ENCODE assay signal across 28 mouse cellular contexts in genomic region chr13:117193422-117193983, GRCm38 (mm10). TPM values are rescaled to one million over a fixed set of nuclear protein-coding genes. Genes with fewer than 3 reads are reported as not detected.
A peak's percentile ranks its signal among the peaks of the same experiment; 100 is the strongest.
DNase-seq lines count a peak whose midpoint lies in the region; ATAC-seq lines count a peak whose summit lies in the region.
"Had no signal": no experiment of that assay in that cellular context is flagged by ENCODE, and none has a peak within 500 bp of the region (broad histone marks: within the 10 kb centered on the region; RNA-seq: fewer than 3 reads in every experiment).

No protein-coding gene starts in this region.

- H3K27ac ChIP-seq in heart, embryonic 10.5 days = no peak overlapping the region
- H3K27ac ChIP-seq in forebrain, embryonic 15.5 days (replicated peaks) = no peak overlapping the region
- H3K27ac ChIP-seq: embryonic facial prominence, embryonic 15.5 days; heart, embryonic 13.5 days; hindbrain, embryonic 13.5 days; limb, embryonic 12.5 days; liver, embryonic 12.5 days; midbrain, embryonic 12.5 days; neural tube, embryonic 13.5 days had no signal

- 74% methylated on average over 7 of the region's 7 CpGs for WGBS in heart, embryonic 10.5 days
- 78% methylated on average over 7 of the region's 7 CpGs for WGBS in forebrain, embryonic 15.5 days

- no peak for ATAC-seq in erythroid progenitor cell, adult 5-6 weeks (replicated peaks; ENCODE audit: low FRiP score, poor library complexity, severe bottlenecking)
- no peak for ATAC-seq in forebrain, embryonic 15.5 days (replicated peaks)
- ATAC-seq: forebrain, embryonic 16.5 days; liver, embryonic 12.5 days; Patski had no signal

- H3K9me3 ChIP-seq in heart, embryonic 10.5 days = no peaks in the 10 kb centered on the region
- H3K9me3 ChIP-seq in megakaryocyte, embryonic 14.5 days = no peaks in the 10 kb centered on the region
- no peaks in the 10 kb centered on the region for H3K9me3 ChIP-seq in forebrain, embryonic 15.5 days
- H3K9me3 ChIP-seq: embryonic facial prominence, embryonic 15.5 days; heart, embryonic 13.5 days; hindbrain, embryonic 13.5 days; limb, embryonic 12.5 days; liver, embryonic 12.5 days; midbrain, embryonic 12.5 days; neural tube, embryonic 13.5 days had no signal

- H3K36me3 ChIP-seq in heart, embryonic 10.5 days = no peaks in the 10 kb centered on the region
- no peaks in the 10 kb centered on the region for H3K36me3 ChIP-seq in megakaryocyte, embryonic 14.5 days (replicated peaks; ENCODE audit: low read length)
- H3K36me3 ChIP-seq in splenic B cell, adult 2 months (ENCODE audit: control insufficient read depth, insufficient read depth, low read length, poor library complexity, severe bottlenecking) = no peaks in the 10 kb centered on the region
- no peaks in the 10 kb centered on the region for H3K36me3 ChIP-seq in forebrain, embryonic 15.5 days
- H3K36me3 ChIP-seq: embryonic facial prominence, embryonic 15.5 days; heart, embryonic 13.5 days; hindbrain, embryonic 13.5 days; limb, embryonic 12.5 days; liver, embryonic 12.5 days; midbrain, embryonic 12.5 days; neural tube, embryonic 13.5 days had no signal

- no peaks in the 10 kb centered on the region for H3K27me3 ChIP-seq in heart, embryonic 10.5 days (ENCODE audit: insufficient read depth, poor library complexity, severe bottlenecking)
- no peaks in the 10 kb centered on the region for H3K27me3 ChIP-seq in megakaryocyte, embryonic 14.5 days (replicated peaks)
- H3K27me3 ChIP-seq in splenic B cell, adult 2 months (ENCODE audit: control insufficient read depth, insufficient read depth, low read length, poor library complexity, severe bottlenecking) = no peaks in the 10 kb centered on the region
- no peaks in the 10 kb centered on the region for H3K27me3 ChIP-seq in forebrain, embryonic 15.5 days
- H3K27me3 ChIP-seq: embryonic facial prominence, embryonic 15.5 days; heart, embryonic 13.5 days; hindbrain, embryonic 13.5 days; limb, embryonic 12.5 days; liver, embryonic 12.5 days; midbrain, embryonic 12.5 days; neural tube, embryonic 13.5 days; Patski had no signal

- H3K4me3 ChIP-seq in heart, embryonic 10.5 days = no peak overlapping the region
- H3K4me3 ChIP-seq in megakaryocyte, embryonic 14.5 days (replicated peaks) = peak overlapping the region; percentile 76
- H3K4me3 ChIP-seq in forebrain, embryonic 15.5 days = no peak overlapping the region
- H3K4me3 ChIP-seq: embryonic facial prominence, embryonic 15.5 days; heart, embryonic 13.5 days; hindbrain, embryonic 13.5 days; limb, embryonic 12.5 days; liver, embryonic 12.5 days; midbrain, embryonic 12.5 days; neural tube, embryonic 13.5 days had no signal

- H3K4me2 ChIP-seq in forebrain, embryonic 15.5 days (replicated peaks) = no peak overlapping the region
- H3K4me2 ChIP-seq: embryonic facial prominence, embryonic 15.5 days; heart, embryonic 13.5 days; hindbrain, embryonic 13.5 days; limb, embryonic 12.5 days; liver, embryonic 12.5 days; midbrain, embryonic 12.5 days; neural tube, embryonic 13.5 days had no signal

- peak; percentile 59 for DNase-seq in heart, adult 11 months
- no peak for DNase-seq in heart, embryonic 10.5 days (ENCODE audit: low spot score)
- peak; percentile 40 for DNase-seq in thymus, postnatal 0 days (ENCODE audit: low spot score)
- no peak for DNase-seq in thymus, postnatal 36 days
- DNase-seq in splenic B cell, adult 2 months (ENCODE audit: low read depth, low spot score) = peak; percentile 43
- DNase-seq: adrenal gland, postnatal 36 days; cerebellum, adult 18-20 months; gastrocnemius, postnatal 10 days; heart, adult 18-20 months; heart, postnatal 14 days; kidney, adult 11 months; kidney, postnatal 10 days; lung, adult 2 months; lung, postnatal 14 days; thymus, adult 18-20 months had no signal

- no peaks in the 10 kb centered on the region for H3K4me1 ChIP-seq in heart, embryonic 10.5 days
- H3K4me1 ChIP-seq in megakaryocyte, embryonic 14.5 days = peaks cover 13% of the 10 kb centered on the region
- no peaks in the 10 kb centered on the region for H3K4me1 ChIP-seq in forebrain, embryonic 15.5 days
- H3K4me1 ChIP-seq: embryonic facial prominence, embryonic 15.5 days; hindbrain, embryonic 13.5 days; limb, embryonic 12.5 days; liver, embryonic 12.5 days; midbrain, embryonic 12.5 days; neural tube, embryonic 13.5 days had no signal

- no peak overlapping the region for H3K9ac ChIP-seq in forebrain, embryonic 15.5 days (replicated peaks)
- H3K9ac ChIP-seq: embryonic facial prominence, embryonic 15.5 days; heart, embryonic 13.5 days; hindbrain, embryonic 13.5 days; limb, embryonic 12.5 days; liver, embryonic 12.5 days; midbrain, embryonic 12.5 days; neural tube, embryonic 13.5 days had no signal

RNA-seq across cellular contexts. Expression of gene Emb, which starts 14.8 kb away (rescaled TPM):
- 26.6 and 44.9 TPM in 2 replicates for polyA plus RNA-seq in heart, embryonic 10.5 days (2016; fragmentation: Nextera tagmentation; extraction: Ambion mirVana)
- 136 and 155 TPM in 2 replicates for polyA plus RNA-seq in thymus, postnatal 0 days (2015; fragmentation: Nextera tagmentation; extraction: Ambion mirVana)
- 14.8 and 19.2 TPM in 2 replicates for polyA plus RNA-seq in megakaryocyte, embryonic 14.5 days (2012; ENCODE audit: insufficient read depth, low replicate concordance)
- 35.7 and 45.3 TPM in 2 replicates for total RNA-seq in erythroid progenitor cell, adult 5-6 weeks (2015; ENCODE audit: low replicate concordance)
- 30.4 and 32.5 TPM in 2 replicates for total RNA-seq in erythroid progenitor cell, adult 5-6 weeks (2017; ENCODE audit: low replicate concordance)
- polyA plus RNA-seq in forebrain, embryonic 15.5 days (2015; fragmentation: Nextera tagmentation; extraction: Ambion mirVana) = 6.8 and 10.2 TPM in 2 replicates

RNA-seq across cellular contexts. Expression of gene Gm17509, which starts 27.4 kb away (rescaled TPM):
- 0.27 and 0.36 TPM in 2 replicates for polyA plus RNA-seq in heart, embryonic 10.5 days (2016; fragmentation: Nextera tagmentation; extraction: Ambion mirVana)
- 0.74 and 0.90 TPM in 2 replicates for polyA plus RNA-seq in thymus, postnatal 0 days (2015; fragmentation: Nextera tagmentation; extraction: Ambion mirVana)
- 0.03 TPM in 1 of 2 replicates, not detected in the other for polyA plus RNA-seq in megakaryocyte, embryonic 14.5 days (2012; ENCODE audit: insufficient read depth, low replicate concordance)
- 0.84 TPM in 1 of 2 replicates, not detected in the other for total RNA-seq in erythroid progenitor cell, adult 5-6 weeks (2015; ENCODE audit: low replicate concordance)
- total RNA-seq in erythroid progenitor cell, adult 5-6 weeks (2017; ENCODE audit: low replicate concordance) = 0.68 TPM in 1 of 2 replicates, not detected in the other
- polyA plus RNA-seq in forebrain, embryonic 15.5 days (2015; fragmentation: Nextera tagmentation; extraction: Ambion mirVana) = 0.34 and 0.59 TPM in 2 replicates
- total RNA-seq: adrenal gland, adult 18-20 months; gastrocnemius, postnatal 10 days; heart, adult 18-20 months; heart, postnatal 14 days had no signal
- polyA plus RNA-seq: Patski had no signal

Comparison
In these comparisons a context has a peak if more than half of its experiments do, and no peak if none do; other contexts are left out.
1. DNase-seq: peak in heart, adult 11 months (single experiment), thymus, postnatal 0 days (single experiment) and splenic B cell, adult 2 months (single experiment); none in heart, embryonic 10.5 days (single experiment) and thymus, postnatal 36 days (0 of 2).